Mouse (Mus musculus) lung, postnatal 4 days (tissue): ENCODE data around the gene Skap1.

Source experiments
- DNase-seq, 2 experiments: peaks; one replicate each; pipeline ENCODE4 v3.0.0; 2021

The Skap1 gene

GRCm38 (mm10) chr11:96466382-96466781 lies 2.0 kb downstream of the Skap1 start:
- DNase-seq = no peak

- DNase-seq = no peak
These were observed 2.6 kb downstream of the Skap1 start for GRCm38 (mm10) chr11:96466987-96467386.

DNA sequence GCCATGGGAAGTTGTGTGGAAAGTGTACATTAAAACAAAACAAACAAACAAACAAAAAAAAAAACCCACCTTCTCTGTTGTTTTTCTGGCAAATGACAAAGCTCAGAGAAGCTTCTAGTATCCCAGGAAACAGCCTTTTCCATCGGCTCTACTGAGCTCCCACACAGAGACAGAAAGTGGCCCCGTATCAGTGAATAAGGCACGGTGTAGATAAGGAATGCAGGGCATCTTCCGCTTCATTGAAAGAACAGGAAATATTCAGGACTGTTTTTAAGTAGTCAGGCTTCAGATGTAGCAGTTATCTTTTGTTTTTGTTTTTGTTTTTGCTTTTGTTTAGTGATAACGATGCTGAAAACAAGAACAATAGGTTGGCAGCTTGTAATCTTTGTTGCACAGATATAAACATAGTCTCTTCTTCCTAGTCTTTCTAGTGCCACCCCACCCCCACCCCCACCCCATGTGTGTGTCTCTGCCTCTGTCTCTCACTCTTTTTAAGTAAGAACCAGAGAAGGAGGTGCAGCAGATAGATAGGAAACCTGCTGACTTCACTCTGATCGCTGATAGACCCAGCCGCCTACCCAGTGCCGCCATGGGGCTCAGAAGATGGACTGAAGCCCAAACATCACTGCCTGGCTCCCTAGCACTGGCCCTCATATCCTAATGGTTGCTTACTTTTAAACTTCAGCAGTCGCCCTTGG lies 3.8 kb downstream of the Skap1 start:
- no peak for DNase-seq

DNA sequence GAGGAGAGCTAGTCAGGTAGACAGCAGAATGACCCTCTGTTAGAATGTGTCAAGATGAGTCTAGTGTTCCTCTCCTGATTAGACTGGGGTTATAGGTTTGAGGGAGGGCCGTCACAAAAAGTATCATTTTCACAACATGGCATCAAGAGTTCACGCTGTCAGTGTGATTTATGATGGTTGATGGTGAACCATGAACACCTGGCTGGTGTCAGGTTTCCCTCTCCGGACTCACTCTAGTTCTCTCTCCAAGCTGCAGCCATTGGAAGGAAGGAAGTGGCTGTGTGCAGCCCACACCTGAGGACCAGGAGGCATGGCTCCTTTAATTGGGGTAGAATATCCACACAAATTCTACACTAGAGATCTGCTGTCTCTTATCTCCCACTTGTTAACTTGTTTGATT lies 18.3 kb downstream of the Skap1 start:
- DNase-seq = no peak

GRCm38 (mm10) chr11:96483179-96483578 lies 18.8 kb downstream of the Skap1 start:
- DNase-seq = no peak

GRCm38 (mm10) chr11:96498481-96498880 lies 34.1 kb downstream of the Skap1 start:
- DNase-seq = no peak

DNA sequence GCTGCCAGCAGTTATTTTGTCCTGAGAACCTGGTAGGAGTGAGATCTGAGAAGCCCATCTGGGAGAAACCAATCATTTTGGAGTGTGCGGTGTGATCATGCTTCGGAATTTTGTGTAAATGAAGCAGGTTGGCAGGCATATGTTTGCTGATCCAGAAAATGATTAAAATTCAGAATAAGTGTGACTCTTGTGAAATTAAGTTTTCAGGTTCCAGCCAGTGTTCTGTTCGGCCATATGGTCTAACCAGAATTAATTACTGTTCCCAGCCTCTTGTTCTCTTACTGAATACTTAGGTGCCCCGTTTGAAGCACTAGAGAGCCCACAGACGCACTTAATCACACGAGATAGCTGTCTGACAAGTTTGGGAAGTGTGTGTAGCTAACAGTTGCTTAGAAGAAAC lies 36.6 kb downstream of the Skap1 start:
- no peak for DNase-seq

DNA sequence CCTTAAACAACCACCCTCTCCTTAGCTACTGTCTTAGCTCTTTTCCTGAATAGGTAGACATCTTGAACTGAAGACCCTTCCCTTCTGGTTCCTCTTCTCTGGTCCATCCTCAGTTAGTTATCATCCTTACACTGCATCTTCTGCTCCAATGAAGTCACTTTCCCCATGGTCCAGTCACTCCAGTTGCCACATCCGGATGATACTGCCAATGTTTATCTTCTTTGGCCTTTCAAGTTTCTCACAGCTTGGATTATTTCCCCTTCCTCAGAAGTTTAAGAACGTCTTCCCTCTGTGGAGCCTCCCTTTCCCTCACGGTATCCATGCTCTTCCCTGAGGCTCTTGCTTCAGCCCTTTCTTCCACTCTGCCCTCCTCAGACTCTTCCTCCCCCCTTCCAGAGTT lies 38.6 kb downstream of the Skap1 start:
- peak in 1 of 2 experiments; percentile 15 for DNase-seq

DNA sequence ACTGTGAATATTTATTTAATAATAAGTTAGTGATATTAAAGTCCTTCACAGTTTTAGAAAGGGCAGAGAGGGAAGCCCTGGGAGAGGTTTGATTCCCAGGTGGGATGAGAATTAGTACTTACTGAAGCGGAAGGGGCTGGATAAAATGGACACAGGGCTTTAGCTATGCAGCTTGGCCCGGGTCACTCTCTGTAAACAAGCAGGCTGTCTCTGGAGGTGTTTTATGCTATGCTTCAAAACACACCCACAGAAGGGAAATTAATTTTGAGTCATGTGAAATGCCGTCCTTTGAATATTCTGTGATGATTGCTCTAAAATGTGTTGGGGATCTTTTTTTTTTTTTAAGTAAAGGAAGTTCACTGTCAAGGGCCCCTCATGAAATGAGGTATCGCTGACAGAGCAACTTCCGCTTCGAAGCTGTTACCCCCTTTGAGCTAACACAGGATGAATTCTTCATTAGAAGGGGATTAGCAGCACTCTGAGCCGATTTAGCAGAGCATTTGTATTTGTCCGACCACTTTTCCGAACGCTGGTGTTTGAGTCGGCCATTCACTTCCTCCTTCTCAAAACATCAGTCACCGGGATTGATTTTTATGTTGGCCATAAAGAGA lies 40.2 kb downstream of the Skap1 start:
- DNase-seq = no peak

GRCm38 (mm10) chr11:96505841-96506240 lies 41.4 kb downstream of the Skap1 start:
- DNase-seq = no peak

- DNase-seq = no peak
These were observed 50.8 kb downstream of the Skap1 start for GRCm38 (mm10) chr11:96515164-96515563.

GRCm38 (mm10) chr11:96524541-96524940 lies 60.1 kb downstream of the Skap1 start:
- DNase-seq = no peak

GRCm38 (mm10) chr11:96526137-96526621 lies 61.8 kb downstream of the Skap1 start:
- DNase-seq = peak in 1 of 2 experiments; percentile 44

- peak; percentile 17 to 28 for DNase-seq
These were observed 67.5 kb downstream of the Skap1 start for GRCm38 (mm10) chr11:96531757-96532433.

DNA sequence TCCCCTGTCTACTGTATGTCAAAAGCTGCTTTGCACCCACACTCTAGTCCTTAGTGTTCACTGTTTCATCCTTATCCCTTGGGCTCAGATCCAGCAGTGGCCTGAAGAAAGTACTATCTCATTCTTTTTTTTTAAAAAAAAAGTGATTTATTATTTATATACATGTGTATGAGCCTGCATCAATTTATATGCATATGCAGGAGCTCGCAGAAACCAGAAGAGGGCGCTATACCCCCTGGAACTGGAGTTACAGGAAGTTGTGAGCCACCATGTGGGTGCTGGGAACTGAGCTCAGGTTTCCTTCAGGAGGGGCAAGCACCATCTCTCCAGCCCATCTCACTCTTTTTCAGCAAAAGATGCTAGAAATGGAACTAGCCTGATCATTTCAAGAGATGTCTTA lies 70.1 kb downstream of the Skap1 start:
- DNase-seq = no peak

GRCm38 (mm10) chr11:96536146-96536545 lies 71.8 kb downstream of the Skap1 start:
- peak in 1 of 2 experiments; percentile 53 for DNase-seq

DNA sequence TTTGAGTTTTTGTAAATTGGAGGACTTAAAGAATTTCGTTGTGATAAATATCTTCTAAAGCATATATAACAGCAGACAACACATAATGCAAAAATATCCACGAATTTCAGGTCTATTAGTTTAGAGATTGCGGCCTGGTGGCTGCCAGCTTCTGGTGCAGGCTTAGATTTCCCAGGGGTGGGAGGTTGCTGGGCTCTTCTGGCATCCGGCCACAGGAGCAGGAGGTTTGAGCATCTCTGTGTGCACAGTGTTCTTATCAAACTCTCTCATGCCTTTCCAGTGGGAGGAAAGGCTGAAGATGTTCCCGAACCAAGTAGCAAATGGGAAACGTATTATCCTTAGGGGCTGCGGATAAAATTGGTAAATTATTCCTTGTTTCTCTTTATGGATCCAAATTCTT lies 77.6 kb downstream of the Skap1 start:
- no peak for DNase-seq

DNA sequence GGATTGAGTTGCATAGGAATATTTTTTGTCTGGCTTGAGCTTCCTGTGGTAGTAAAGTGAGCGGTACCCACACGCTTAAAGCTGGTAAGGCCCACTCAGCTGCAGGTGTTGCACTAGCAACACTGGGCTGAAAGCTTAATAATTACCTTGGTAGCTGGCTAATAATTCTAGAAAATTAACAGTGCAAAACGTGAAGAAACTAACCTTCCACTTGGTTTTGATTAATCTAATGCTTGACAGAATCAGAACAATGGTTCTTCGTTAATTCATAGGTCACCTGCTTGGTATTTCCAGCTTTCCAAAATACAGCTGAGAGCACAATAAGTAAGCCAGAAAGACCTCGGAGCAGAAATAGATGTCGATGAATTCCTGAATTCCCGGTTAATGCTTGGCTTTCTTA lies 78.2 kb downstream of the Skap1 start:
- no peak for DNase-seq

- no peak for DNase-seq
These were observed 82.0 kb downstream of the Skap1 start for GRCm38 (mm10) chr11:96546428-96546827.

- peak; percentile 29 to 61 for DNase-seq
These were observed 86.7 kb downstream of the Skap1 start for GRCm38 (mm10) chr11:96550960-96551703.

DNA sequence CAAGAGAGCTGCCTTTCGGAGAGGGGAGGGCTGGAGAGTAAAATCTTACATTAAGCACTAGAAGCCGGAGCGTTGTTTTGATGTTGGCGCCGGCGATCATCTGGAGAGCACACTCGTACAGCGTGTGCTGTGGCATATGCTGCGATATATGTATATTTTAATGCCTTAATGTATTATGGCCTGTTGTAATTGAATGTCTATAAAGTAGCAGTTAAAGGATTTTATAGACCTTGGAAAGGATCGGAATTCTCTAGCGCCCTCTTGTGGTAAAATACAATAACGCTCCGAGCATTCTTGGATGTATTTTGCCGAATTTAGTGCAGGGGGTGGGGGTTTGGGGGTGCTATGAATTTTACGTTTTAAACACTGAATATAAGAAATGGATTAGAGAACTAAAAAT lies 88.7 kb downstream of the Skap1 start:
- DNase-seq = peak in 1 of 2 experiments; percentile 52

GRCm38 (mm10) chr11:96560229-96560628 lies 95.8 kb downstream of the Skap1 start:
- no peak for DNase-seq

- DNase-seq = no peak
These were observed 99.7 kb downstream of the Skap1 start for GRCm38 (mm10) chr11:96564088-96564487.
